Mouse (Mus musculus): ENCODE measurements around the gene Cadm1.

GRCm38 (mm10) chr9:47545667-47546066 lies 15.7 kb downstream of the Cadm1 start:
- TF ChIP-seq CTCF (IDR thresholded peaks at IDR 0.05; ENCODE audit: borderline replicate concordance, extremely low read depth, insufficient read depth, insufficient read length) (no peak), POLR2A (IDR thresholded peaks at IDR 0.05; ENCODE audit: borderline replicate concordance, extremely low read depth, insufficient read depth, insufficient read length, poor library complexity, severe bottlenecking) (no peak)

Data from brain, embryonic 14.5 days (tissue).